Mouse (Mus musculus) midbrain, embryonic 12.5 days (tissue): Measurements from ENCODE around the gene Pdia3. TPM values are rescaled to one million over a fixed set of nuclear protein-coding genes. Genes with fewer than 3 reads are reported as not detected.
"Not testable (repeated sequence)": the region's sequence is repeated elsewhere in the genome, so short reads cannot be mapped to it uniquely, and the experiment has no call there.

Source experiments
- ATAC-seq: fragments of 200-750 bp; cut with Nextera tagmentation; 2 replicates; pipeline ENCODE4 v1.8.0; 2017; ENCODE audit warnings: low read depth, moderate TSS enrichment, moderate library complexity; ENCODE audit not compliant: low FRiP score
- H3K27ac ChIP-seq: fragments of 300-500 bp; sonication (generic); replicated peaks from 2 replicates; pipeline ENCODE4 v1.5.1; 2016; ENCODE audit warnings: mild to moderate bottlenecking
- H3K27me3 ChIP-seq: fragments of 300-500 bp; sonication (generic); 2 replicates; pipeline ENCODE4 v1.6.1; 2016; ENCODE audit warnings: mild to moderate bottlenecking
- H3K36me3 ChIP-seq: fragments of 300-500 bp; sonication (generic); 2 replicates; pipeline ENCODE4 v1.6.1; 2016
- H3K4me1 ChIP-seq: fragments of 300-500 bp; sonication (generic); 2 replicates; pipeline ENCODE4 v1.6.1; 2016
- H3K4me2 ChIP-seq: fragments of 300-500 bp; sonication (generic); replicated peaks from 2 replicates; pipeline ENCODE4 v1.6.1; 2016; ENCODE audit warnings: mild to moderate bottlenecking, moderate library complexity
- H3K4me3 ChIP-seq: fragments of 300-500 bp; sonication (generic); 2 replicates; pipeline ENCODE4 v1.5.1; 2016; ENCODE audit warnings: mild to moderate bottlenecking
- H3K9ac ChIP-seq: fragments of 300-500 bp; sonication (generic); replicated peaks from 2 replicates; pipeline ENCODE4 v1.6.1; 2016; ENCODE audit warnings: mild to moderate bottlenecking, moderate library complexity
- H3K9me3 ChIP-seq: fragments of 300-500 bp; sonication (generic); 2 replicates; pipeline ENCODE4 v1.6.1; 2016; ENCODE audit warnings: mild to moderate bottlenecking
- WGBS: fragments of 180-500 bp; shearing (Covaris S2); methylation state at CpG from one replicate; pipeline ENCODE4 v1.1.7; 2016; 5-methylcytosine and 5-hydroxymethylcytosine counted together
- polyA plus RNA-seq: library from polyadenylated mRNA; unstranded; fragments of >200 nt; fragmentation: Nextera tagmentation; extraction: Ambion mirVana; gene quantifications from 2 replicates; pipeline ENCODE4 v1.2.1, GENCODE M21; 2016

Gene Pdia3
- polyA plus RNA-seq: 457 and 459 TPM in 2 replicates

DNA sequence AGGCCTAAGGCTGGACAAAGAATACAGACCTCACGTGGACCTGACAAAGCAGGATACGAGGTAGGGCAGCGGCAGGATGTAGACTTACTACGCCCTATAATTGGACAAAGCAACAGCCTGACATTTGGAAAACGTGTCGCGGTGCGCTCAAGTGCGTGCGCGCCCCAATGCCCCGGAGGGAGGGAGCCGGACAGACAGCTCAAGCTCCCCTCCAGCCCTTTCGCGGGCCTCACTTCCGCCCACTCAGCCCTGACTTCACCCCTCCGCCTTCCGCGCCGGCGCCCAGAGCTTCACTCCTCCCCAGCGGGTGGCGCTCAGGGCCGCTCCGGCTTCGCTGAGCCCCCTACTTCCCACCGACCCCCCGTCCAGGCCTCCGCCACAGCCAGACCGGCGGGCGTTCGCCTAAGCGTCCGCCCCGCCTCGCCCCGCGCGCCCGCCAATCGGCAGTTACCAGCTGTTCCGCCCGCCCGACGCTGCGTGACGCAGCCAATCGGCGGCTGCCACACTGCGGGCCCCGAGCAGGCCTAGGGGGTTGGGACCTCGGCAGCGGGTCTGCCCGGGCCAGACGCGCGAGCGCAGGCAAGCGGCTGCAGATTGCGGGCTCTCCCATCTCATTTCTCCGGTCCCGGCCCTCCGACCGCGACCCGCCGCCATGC lies at the start of gene Pdia3, which contains the start of gene Catsper2:
TSS of gene Pdia3 (plus strand) at position 389 of the 656 bp plus-strand sequence.
TSS of gene Catsper2 (minus strand) at position 406 of the 656 bp plus-strand sequence.
- H3K27ac ChIP-seq: peak within 1 kb of the TSS; percentile 92
- H3K36me3 ChIP-seq: peaks cover 12% of the 10 kb centered on the region
- peaks cover 18% of the 10 kb centered on the region for H3K4me1 ChIP-seq
- H3K4me2 ChIP-seq: peak within 1 kb of the TSS; percentile 65
- WGBS: 1% methylated on average over 66 of the region's 68 CpGs
- ATAC-seq: peak; percentile 99
- no peaks in the 10 kb centered on the region for H3K27me3 ChIP-seq
- peak within 1 kb of the TSS; percentile 74 for H3K4me3 ChIP-seq
- no peaks in the 10 kb centered on the region for H3K9me3 ChIP-seq
- H3K9ac ChIP-seq: peak within 1 kb of the TSS; percentile 89

DNA sequence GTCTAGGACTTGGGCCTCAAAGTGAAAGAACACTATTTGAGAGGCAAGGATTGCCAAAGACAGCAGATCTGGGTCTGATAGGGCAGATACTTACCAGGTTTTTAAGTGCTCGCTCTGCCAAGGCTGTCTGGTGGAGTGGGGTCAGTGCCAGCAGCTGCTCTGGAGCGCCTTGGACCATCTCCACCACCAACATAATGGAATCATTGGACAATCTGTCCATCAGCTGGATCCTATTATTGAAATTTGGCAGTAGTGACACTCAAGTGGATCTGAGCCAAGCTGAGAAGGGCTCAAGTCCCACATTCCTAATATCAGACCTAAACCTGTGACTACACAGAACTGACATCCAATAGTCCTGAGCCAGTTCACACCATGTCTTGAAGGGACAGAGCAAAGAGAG lies 44.7 kb upstream of the Pdia3 start:
- no peak for ATAC-seq
- Histone ChIP-seq H3K4me3 (no peak overlapping the region), H3K4me2 (no peak overlapping the region), H3K4me1 (no peaks in the 10 kb centered on the region), H3K9ac (no peak overlapping the region), H3K9me3 (no peaks in the 10 kb centered on the region), H3K36me3 (no peaks in the 10 kb centered on the region), H3K27ac (no peak overlapping the region), H3K27me3 (0 out of 2 replicates have a peak, but pooled peaks cover 3% of the 10 kb centered on the region)
- WGBS: 83% methylated on average over 2 of the region's 2 CpGs

DNA sequence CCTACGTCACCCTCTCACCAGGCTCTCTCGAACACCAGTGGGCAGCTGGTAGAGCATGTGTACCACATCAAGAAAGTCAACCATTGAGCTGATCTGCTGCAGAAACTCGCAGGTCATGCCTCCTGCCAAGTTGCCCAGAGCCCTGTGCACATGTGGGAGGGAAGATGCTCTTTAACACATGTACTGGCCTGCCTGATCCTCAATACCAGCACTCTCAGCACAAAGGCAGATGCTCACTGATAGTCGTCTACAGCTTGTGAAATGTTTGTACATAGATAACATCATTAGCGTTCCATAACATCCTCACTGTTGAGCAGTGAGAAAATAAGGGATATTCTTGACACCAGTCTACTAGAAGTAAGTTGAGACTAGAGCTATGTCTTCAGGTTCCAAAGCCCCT lies 42.7 kb upstream of the Pdia3 start:
- no peaks in the 10 kb centered on the region for H3K36me3 ChIP-seq

DNA sequence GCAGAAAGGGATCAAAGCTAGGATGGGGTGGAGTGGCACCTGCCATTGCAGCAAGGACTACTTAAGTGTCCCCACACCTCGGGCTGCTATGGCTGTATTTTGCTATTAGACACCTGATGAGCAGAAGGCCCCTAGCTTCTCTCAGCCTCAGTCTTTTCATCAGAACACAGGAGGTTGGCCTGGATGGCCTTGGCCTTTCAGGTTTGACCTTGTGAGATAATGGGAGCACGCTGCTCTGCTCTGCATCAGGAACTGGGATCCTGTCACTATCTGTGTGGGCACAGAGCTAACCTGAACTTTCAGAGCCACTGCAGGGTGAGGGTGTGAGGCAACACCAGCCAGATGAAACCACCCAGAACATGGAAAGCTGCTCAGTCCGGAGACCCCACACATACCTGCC lies 41.3 kb upstream of the Pdia3 start:
- WGBS: 78% methylated on average over 3 of the region's 3 CpGs
- Histone ChIP-seq H3K4me1 (no peaks in the 10 kb centered on the region), H3K36me3 (no peaks in the 10 kb centered on the region), H3K9me3 (no peaks in the 10 kb centered on the region), H3K9ac (no peak overlapping the region), H3K4me2 (no peak overlapping the region), H3K27ac (no peak overlapping the region), H3K27me3 (no peaks in the 10 kb centered on the region), H3K4me3 (no peak overlapping the region)
- no peak for ATAC-seq

More for the DNA sequence above, 42.7 kb upstream of the Pdia3 start:
- H3K27me3 ChIP-seq: no peaks in the 10 kb centered on the region
- no peak overlapping the region for H3K9ac ChIP-seq
- no peaks in the 10 kb centered on the region for H3K4me1 ChIP-seq
- no peak overlapping the region for H3K27ac ChIP-seq
- H3K4me3 ChIP-seq: no peak overlapping the region
- H3K9me3 ChIP-seq: no peaks in the 10 kb centered on the region
- 90% methylated on average over 5 of the region's 5 CpGs for WGBS
- H3K4me2 ChIP-seq: no peak overlapping the region
- no peak for ATAC-seq

DNA sequence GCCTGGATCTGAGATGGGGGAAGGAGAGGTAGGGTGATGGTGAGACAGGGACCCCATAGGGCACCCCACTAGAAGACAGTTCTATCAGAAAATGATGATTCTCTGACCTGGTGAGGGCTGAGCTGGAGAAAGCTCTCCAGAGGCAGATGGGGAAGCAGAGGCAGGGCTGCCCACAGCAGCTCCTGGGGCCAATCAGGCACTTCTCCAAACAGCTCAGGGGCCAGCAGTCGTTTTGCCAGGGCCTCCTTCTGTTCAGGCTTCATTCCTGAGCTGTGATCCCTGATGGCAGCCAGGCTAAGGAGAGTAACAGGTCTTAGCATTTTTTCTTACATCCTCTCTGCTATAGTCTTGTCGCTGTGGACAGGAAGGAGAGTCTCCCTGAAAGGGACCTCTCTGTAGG lies 38.8 kb upstream of the Pdia3 start:
- WGBS: 49% methylated on average over 2 of the region's 2 CpGs
- Histone ChIP-seq H3K9me3 (no peaks in the 10 kb centered on the region), H3K9ac (no peak overlapping the region)

DNA sequence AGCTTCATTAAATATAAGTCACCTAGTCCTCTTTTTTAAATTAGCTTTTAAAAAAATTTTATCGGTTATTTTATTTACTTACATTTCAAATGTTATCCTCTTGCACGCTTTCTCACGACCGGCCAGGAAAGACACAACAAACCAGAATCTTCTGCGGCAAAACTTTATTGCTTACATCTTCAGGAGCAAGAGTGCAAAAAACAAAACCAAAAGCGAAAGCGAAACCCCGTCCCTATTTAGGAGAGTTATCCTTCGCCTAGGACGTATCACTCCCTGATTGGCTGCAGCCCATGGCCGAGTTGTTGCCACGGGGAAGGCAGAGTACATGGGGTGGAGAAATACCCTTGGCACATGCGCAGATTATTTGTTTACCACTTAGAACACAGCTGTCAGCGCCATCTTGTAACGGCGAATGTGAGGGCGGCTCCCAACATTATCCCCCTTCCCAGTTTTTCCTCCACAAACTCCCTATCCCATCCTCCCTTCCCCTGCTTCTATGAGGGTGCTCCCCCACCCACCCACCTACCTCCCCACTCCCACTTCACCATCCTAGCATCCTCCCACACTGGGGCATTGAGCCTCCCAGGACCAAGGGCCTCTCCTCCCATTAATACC lies 26.5 kb upstream of the Pdia3 start, which contains the start of gene Strc:
TSS of gene Strc (minus strand) at position 208 of the 615 bp plus-strand sequence.
- H3K4me1 ChIP-seq, H3K4me3 ChIP-seq, H3K36me3 ChIP-seq, ATAC-seq, H3K27ac ChIP-seq, H3K27me3 ChIP-seq, H3K9me3 ChIP-seq, H3K4me2 ChIP-seq, H3K9ac ChIP-seq: not testable (repeated sequence)
- 96% methylated on average over 17 of the region's 17 CpGs for WGBS

More for the DNA sequence above, 38.8 kb upstream of the Pdia3 start:
- Histone ChIP-seq H3K36me3 (no peaks in the 10 kb centered on the region), H3K4me2 (no peak overlapping the region), H3K27me3 (no peaks in the 10 kb centered on the region), H3K27ac (no peak overlapping the region), H3K4me1 (no peaks in the 10 kb centered on the region), H3K4me3 (no peak overlapping the region)
- ATAC-seq: no peak

DNA sequence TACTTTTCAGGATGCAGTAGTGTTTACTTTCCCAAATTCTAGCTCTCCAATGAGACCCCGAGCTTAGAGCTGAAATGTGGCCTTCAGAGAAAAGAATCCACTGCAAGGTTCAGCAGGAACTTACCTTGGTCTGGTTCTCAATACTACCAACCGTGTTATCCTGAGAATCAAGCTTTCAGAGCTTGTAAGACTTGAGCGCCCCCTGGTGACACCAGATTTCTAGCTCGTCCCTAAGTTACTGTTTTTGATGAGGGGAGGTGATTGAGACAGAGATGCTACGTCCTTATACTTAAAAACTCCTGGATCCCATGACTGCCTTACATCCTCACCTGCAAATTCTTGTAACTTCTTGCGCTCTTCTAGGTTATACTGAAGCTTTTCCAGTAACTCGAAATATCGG lies 17.0 kb upstream of the Pdia3 start:
- ATAC-seq: no peak
- H3K9ac ChIP-seq: no peak overlapping the region
- H3K4me3 ChIP-seq: no peak overlapping the region
- H3K4me1 ChIP-seq: no peaks in the 10 kb centered on the region
- WGBS: 14% methylated on average over 8 of the region's 8 CpGs
- H3K27me3 ChIP-seq: no peaks in the 10 kb centered on the region
- no peak overlapping the region for H3K4me2 ChIP-seq
- H3K9me3 ChIP-seq: no peaks in the 10 kb centered on the region
- H3K36me3 ChIP-seq: no peaks in the 10 kb centered on the region
- no peak overlapping the region for H3K27ac ChIP-seq

DNA sequence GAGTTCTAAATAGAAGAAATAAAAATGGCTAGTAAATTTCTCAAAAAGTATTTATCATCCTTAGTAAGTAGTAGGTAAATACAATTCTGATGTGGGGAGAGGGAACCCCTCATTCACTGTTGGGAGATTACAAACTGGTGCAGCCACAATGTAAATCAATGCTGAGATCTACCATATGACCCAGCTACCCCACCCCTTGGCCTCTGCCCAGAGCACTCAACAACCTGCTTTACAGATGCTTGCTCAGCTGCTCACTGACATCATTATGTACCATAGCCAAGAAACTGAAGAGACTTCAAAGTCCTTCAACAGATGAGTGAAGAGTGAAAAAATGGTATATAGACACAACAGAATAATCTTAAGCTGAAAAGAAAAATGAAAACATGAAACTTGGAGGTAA lies 10.3 kb upstream of the Pdia3 start:
- no peak overlapping the region for H3K9ac ChIP-seq
- no peak for ATAC-seq
- H3K36me3 ChIP-seq: no peaks in the 10 kb centered on the region
- no peaks in the 10 kb centered on the region for H3K4me1 ChIP-seq
- H3K27me3 ChIP-seq: no peaks in the 10 kb centered on the region
- no peak overlapping the region for H3K4me3 ChIP-seq
- no peak overlapping the region for H3K27ac ChIP-seq
- H3K9me3 ChIP-seq: no peaks in the 10 kb centered on the region; the same call in 1 of the 2 replicates
- no peak overlapping the region for H3K4me2 ChIP-seq

DNA sequence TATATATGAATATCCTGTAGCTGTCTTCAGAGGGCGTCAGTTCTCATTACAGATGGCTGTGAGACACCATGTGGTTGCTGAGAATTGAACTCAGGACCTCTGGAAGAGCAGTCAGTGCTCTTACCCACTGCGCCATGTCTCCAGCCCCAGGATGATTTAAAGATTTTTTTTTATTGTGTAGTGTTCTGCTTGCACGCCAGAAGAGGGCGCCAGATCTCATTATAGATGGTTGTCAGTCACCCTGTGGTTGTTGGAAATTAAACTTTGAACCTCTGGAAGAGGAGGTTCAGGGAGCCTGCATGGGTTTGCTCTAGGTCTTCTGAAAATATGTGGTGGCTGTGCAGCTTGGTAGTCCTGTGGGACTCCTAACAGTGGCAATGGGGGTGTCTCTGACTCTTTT lies 5.4 kb upstream of the Pdia3 start:
- H3K9ac ChIP-seq: no peak overlapping the region

DNA sequence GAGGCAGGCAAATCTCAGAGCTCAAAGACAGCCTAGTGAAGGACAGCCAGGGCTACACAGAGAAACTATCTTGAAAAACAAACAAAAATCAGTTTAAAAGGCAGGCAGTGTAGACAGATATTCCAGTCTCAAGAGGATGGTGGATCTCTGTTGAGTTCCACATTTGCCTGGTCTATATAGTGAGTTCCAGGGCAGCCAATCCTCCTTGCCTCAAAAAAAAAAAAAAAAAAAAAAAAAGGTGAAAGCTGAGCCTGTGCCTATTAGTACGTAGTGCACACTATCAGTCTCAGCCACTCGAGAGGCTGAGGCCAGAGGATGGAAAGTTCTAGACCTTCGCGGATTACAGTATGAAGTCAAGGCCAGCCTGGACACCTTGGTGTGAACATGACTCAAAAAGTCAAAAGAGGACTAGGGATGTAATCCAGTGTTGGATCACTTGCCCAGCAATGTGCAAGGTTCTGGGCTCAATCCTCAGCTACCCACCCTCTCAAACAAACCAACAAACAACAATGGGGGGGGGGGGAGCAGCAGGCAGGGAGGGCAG lies 660 bp upstream of the Pdia3 start:
- Histone ChIP-seq H3K36me3 (peaks cover 6% of the 10 kb centered on the region; the same call in 1 of the 2 replicates), H3K9me3 (no peaks in the 10 kb centered on the region; the same call in 1 of the 2 replicates), H3K9ac (peak overlapping the region; percentile 89), H3K4me2 (peak overlapping the region; percentile 53), H3K4me1 (peaks cover 18% of the 10 kb centered on the region), H3K27ac (peak overlapping the region; percentile 92), H3K4me3 (peak overlapping the region; percentile 74), H3K27me3 (no peaks in the 10 kb centered on the region)
- ATAC-seq: no peak
- WGBS: 23% methylated on average over 4 of the region's 4 CpGs

More for the DNA sequence above, 5.4 kb upstream of the Pdia3 start:
- H3K27me3 ChIP-seq: no peaks in the 10 kb centered on the region
- H3K27ac ChIP-seq: no peak overlapping the region
- no peak for ATAC-seq
- H3K36me3 ChIP-seq: no peaks in the 10 kb centered on the region
- H3K9me3 ChIP-seq: no peaks in the 10 kb centered on the region; the same call in 1 of the 2 replicates
- WGBS: 29% methylated on average over 4 of the region's 4 CpGs
- H3K4me2 ChIP-seq: no peak overlapping the region
- no peaks in the 10 kb centered on the region for H3K4me1 ChIP-seq
- H3K4me3 ChIP-seq: no peak overlapping the region

DNA sequence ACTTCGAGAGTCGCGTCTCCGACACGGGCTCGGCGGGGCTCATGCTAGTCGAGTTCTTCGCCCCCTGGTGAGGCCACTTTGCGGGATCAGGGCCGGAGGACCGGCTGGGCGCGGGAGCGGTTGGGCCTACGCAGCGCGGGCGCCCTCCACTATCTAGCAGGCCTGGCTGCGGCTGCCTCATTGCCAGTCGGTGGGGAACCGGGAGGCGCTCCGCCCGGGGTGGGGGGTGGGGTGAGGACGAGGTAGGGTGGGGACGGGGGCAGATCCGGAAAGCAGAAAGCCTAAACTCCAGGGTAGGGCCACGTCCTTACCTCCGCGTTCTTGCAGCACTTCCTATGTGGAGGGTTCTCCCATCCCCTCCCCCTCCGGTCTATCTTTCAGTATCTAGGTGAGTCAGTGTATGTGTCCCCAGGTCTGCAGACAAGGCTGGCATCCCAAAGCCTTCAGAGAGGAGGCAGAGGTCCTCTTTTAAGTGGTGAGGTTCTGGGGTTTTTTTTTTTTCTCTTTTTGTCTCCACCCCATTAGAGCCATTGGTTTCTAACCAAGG lies 637 bp downstream of the Pdia3 start:
- H3K27me3 ChIP-seq: no peaks in the 10 kb centered on the region
- H3K4me2 ChIP-seq: peak overlapping the region; percentile 65
- peaks cover 19% of the 10 kb centered on the region for H3K36me3 ChIP-seq
- peak overlapping the region; percentile 74 for H3K4me3 ChIP-seq
- 0% methylated on average over 32 of the region's 32 CpGs for WGBS
- no peaks in the 10 kb centered on the region for H3K9me3 ChIP-seq
- peak overlapping the region; percentile 89 for H3K9ac ChIP-seq
- ATAC-seq: peak; percentile 48
- peak overlapping the region; percentile 92 for H3K27ac ChIP-seq
- H3K4me1 ChIP-seq: peaks cover 18% of the 10 kb centered on the region

DNA sequence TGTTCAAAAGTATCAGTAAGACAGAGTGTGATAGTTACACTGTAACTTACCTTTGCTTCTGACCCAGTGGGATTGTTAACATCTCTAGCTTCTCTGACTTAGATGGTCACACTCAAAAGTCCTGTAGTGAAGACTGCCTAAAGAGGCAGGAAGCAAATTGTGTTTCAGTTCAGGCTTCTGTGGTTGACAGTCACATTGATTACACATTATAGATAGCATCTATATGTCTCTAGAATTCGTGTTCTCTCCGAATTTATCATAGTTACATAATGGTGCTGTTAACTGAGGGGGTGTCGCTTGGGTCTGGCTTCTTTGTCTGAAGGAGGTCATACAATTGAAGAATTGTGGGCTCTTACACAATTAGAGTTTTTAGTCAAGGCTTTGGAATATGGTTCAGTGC lies 1.5 kb downstream of the Pdia3 start:
- Histone ChIP-seq H3K27me3 (no peaks in the 10 kb centered on the region), H3K9ac (peak overlapping the region; percentile 89), H3K4me2 (peak overlapping the region; percentile 65), H3K4me3 (peak overlapping the region; percentile 74), H3K27ac (no peak overlapping the region), H3K4me1 (peaks cover 18% of the 10 kb centered on the region), H3K36me3 (peaks cover 19% of the 10 kb centered on the region), H3K9me3 (no peaks in the 10 kb centered on the region)
- ATAC-seq: no peak
- 70% methylated on average over 3 of the region's 3 CpGs for WGBS
